Mouse (Mus musculus): ENCODE data around the gene Olfr1282.
"Not testable (repeated sequence)": the region's sequence is repeated elsewhere in the genome, so short reads cannot be mapped to it uniquely, and the experiment has no call there.

Olfr1282 gene

DNA sequence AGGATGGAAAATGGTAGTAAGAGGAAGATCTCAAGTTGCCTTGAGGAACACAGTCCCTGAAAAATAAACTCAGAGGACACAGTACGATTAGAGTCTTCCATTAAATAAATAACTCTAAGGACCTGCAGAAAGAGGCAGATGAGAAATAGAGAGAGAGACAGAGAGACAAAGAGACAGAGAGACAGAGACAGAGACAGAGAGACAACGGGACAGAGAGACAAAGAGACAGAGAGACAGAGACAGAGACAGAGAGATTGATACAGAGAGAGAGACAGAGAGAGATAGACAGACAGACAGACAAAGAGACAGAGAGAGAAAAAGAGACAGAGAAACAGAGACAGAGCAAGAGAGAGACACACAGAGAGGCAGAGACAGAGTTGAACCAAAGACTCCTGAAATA lies at the start of gene Olfr1282:
TSS of gene Olfr1282 (minus strand) at position 101 of the 400 bp plus-strand sequence.
- no peak for DNase-seq

GRCm38 (mm10) chr2:111375222-111375621 lies 39.3 kb upstream of the Olfr1282 start, which contains the start of gene Olfr1284:
TSS of gene Olfr1284 (plus strand) at chr2:111375522.
- DNase-seq = no peak

GRCm38 (mm10) chr2:111366490-111366889 lies 30.6 kb upstream of the Olfr1282 start, which contains the start of gene Olfr1283:
TSS of gene Olfr1283 (plus strand) at chr2:111366790.
- no peak for DNase-seq

DNA sequence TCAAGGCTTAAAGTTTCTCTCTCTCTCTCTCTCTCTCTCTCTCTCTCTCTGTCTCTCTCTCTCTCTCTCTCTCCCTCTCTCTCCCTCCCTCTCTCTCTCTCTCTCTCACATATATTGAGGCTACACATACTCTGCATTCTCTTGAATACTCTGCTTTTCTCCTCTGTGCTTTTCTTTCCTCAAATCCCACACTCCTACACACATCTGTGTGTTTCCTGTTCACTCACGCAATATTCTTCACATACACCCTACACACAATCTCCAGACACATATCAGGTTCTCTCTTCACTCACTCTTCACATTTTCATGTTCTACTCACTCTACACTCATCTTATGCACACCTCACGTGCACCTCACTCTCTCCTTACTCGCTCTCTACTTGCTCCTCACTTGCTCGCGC lies 2.2 kb downstream of the Olfr1282 start:
- not testable (repeated sequence) for DNase-seq

- no peak for DNase-seq
These were observed 9.7 kb downstream of the Olfr1282 start, which contains the start of gene Olfr1281 for GRCm38 (mm10) chr2:111326220-111326619. TSS of gene Olfr1281 (plus strand) at chr2:111326520.

GRCm38 (mm10) chr2:111313717-111314116 lies 22.2 kb downstream of the Olfr1282 start, which contains the start of gene Olfr1280:
TSS of gene Olfr1280 (plus strand) at chr2:111314017.
- DNase-seq = no peak

GRCm38 (mm10) chr2:111300374-111300773 lies 35.5 kb downstream of the Olfr1282 start, which contains the start of gene Olfr1279:
TSS of gene Olfr1279 (plus strand) at chr2:111300635.
- no peak for DNase-seq

DNA sequence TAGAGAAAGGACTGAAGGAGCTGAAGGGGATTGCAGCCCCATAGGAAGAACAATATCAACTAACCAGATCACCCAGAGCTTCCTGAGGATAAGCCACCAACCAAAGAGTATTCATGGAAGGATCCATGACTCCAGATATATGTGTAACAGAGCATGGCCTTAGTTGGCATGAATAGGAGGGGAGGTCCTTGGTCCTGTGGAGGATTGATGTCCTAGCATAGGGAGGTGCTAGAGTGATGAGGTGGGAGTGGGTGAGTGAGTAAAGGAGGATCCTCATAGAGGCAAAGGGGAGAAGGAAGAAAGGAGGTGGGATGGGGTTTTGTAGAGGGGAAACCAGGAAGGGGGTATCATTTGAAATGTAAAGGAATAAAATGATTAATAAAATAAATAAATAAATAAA lies 37.3 kb downstream of the Olfr1282 start:
- DNase-seq = no peak

- no peak for DNase-seq
These were observed 46.0 kb downstream of the Olfr1282 start, which contains the start of gene Olfr1278 for GRCm38 (mm10) chr2:111289836-111290235. TSS of gene Olfr1278 (plus strand) at chr2:111290136.

All from kidney, adult 18-20 months (tissue).